Mouse (Mus musculus): Measurements from ENCODE around the gene Tlr5.

Tlr5 gene

DNA sequence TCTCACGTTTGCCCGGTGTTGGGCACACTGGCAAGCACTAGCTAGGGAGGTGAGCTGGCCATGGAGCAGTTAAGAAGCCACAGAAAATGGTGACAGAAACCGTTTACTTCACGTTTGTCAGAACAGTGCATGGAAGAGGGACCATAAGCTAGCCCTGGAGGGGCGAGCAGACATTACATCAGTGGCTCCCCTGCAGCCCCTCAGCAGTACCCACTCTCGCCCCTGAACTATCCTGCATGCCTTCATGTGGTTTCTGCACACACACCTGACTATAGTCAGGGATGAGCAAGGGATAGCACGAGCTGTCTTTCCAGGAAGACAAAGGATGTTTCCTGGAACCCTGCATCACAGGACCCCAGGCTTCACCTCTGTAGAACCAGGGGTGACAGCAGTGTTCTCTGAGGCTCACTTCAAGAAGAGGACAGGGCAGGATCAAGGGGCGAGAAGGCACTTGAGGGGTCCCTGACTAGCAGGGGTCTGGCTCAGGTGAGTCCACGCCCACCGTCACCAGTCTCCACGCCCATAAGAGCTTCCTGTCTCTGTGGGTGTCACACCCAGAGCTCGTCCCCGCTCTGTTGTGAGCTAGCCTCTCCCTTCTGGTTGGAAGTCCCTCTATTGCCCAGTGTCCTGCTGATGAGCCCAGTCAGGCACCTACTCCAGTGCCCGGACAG is 35.6 kb downstream of the Tlr5 start:
- DNase-seq (ENCODE audit: low spot score), result no peak

DNA sequence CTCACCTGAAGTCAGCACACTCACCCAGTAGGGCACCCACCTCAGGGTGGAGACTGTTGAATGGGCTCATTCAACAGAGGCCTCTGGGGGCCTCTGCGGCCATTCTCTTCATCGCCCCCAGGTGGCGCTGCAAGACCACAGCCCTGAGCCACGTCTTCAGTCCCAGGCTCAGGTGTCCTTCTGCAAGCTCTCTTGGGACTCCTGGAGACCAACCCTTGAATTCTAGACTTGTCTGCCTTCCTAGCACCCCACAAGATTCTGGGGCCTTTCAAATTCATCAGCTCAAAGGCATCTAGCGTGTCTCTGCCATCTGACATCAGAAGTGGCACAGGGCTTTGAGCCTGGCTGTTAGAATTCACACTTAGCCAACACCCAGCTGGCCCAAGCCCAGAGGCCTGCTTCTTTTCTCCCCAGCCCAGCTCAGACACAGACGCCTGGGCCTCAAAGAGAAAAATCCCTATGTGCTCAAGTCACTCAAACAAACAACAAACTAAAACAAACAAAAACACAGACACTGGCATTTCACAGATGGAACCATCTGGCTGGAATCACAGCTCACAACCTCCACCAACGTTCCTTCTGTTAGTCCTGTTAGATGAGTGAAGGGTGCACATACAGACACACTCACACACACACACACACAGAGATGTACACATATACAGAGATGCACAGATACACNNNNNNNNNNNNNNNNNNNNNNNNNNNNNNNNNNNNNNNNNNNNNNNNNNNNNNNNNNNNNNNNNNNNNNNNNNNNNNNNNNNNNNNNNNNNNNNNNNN is 36.6 kb downstream of the Tlr5 start:
- no peak for DNase-seq (ENCODE audit: low spot score)

Measured in testis, postnatal 14 days (tissue).